In the genomic region with DNA sequence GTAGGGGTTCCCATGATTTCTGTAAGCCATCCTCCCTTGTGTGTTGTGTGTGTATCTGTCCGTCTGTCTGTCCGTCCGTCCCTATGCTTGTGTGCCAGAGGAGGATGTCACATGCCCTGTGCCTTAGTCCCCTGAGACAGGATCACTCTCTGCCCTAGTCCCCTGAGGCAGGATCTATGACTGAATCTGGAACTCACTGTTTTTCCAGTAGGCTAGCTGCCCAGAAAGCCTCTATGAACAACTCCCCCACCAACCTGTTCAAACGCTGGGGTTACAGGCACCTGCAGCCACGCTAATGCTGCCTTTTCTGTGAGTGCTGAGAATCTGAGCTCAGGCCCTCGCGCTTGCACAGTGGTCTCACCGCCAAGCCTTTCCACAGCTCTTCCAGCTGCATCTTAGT, we compare ENCODE assay signal across 8 mouse cellular contexts.
DNase-seq lines count a peak whose midpoint lies in the region; ATAC-seq and TF ChIP-seq lines count a peak whose summit lies in the region.

No protein-coding gene starts in this region.

- H3K9ac ChIP-seq in lung, embryonic 14.5 days: no peak overlapping the region
- no peak overlapping the region for H3K9ac ChIP-seq in hindbrain, embryonic 14.5 days
- no peak overlapping the region for H3K9ac ChIP-seq in neural tube, embryonic 15.5 days (replicated peaks)

- no peak overlapping the region for H3K4me3 ChIP-seq in heart, embryonic 10.5 days
- no peak overlapping the region for H3K4me3 ChIP-seq in lung, embryonic 14.5 days (ENCODE audit: low read depth, low read length)
- H3K4me3 ChIP-seq in lung, adult 2 months (replicated peaks; ENCODE audit: extremely low read depth, low read depth, low read length): no peak overlapping the region
- no peak overlapping the region for H3K4me3 ChIP-seq in hindbrain, embryonic 14.5 days (replicated peaks; ENCODE audit: low read length)
- no peak overlapping the region for H3K4me3 ChIP-seq in neural tube, embryonic 15.5 days (replicated peaks)

- no peak for TF ChIP-seq POLR2A in lung, adult 2 months (IDR thresholded peaks at IDR 0.05; ENCODE audit: borderline replicate concordance, extremely low read depth, low read depth, low read length)

- WGBS in heart, embryonic 10.5 days: 74% methylated on average over 8 of the region's 8 CpGs
- WGBS in lung, embryonic 14.5 days: 81% methylated on average over 8 of the region's 8 CpGs
- WGBS in lung, adult 2 months: 62% methylated on average over 8 of the region's 8 CpGs
- 77% methylated on average over 8 of the region's 8 CpGs for WGBS in hindbrain, embryonic 14.5 days
- 79% methylated on average over 8 of the region's 8 CpGs for WGBS in neural tube, embryonic 15.5 days

- H3K36me3 ChIP-seq in heart, embryonic 10.5 days: no peaks in the 10 kb centered on the region
- no peaks in the 10 kb centered on the region for H3K36me3 ChIP-seq in lung, embryonic 14.5 days (ENCODE audit: insufficient read depth)
- H3K36me3 ChIP-seq in hindbrain, embryonic 14.5 days (replicated peaks; ENCODE audit: control insufficient read depth, insufficient read depth): no peaks in the 10 kb centered on the region
- H3K36me3 ChIP-seq in neural tube, embryonic 15.5 days: no peaks in the 10 kb centered on the region

- H3K9me3 ChIP-seq in heart, embryonic 10.5 days: no peaks in the 10 kb centered on the region
- H3K9me3 ChIP-seq in lung, embryonic 14.5 days (ENCODE audit: low read depth, low read length): no peaks in the 10 kb centered on the region
- no peaks in the 10 kb centered on the region for H3K9me3 ChIP-seq in hindbrain, embryonic 14.5 days (ENCODE audit: control insufficient read depth, low read length)
- no peaks in the 10 kb centered on the region for H3K9me3 ChIP-seq in neural tube, embryonic 15.5 days (replicated peaks)

- TF ChIP-seq CTCF in lung, embryonic 14.5 days (IDR thresholded peaks at IDR 0.05; ENCODE audit: low read depth): no peak
- no peak for TF ChIP-seq CTCF in lung, adult 2 months (IDR thresholded peaks at IDR 0.05; ENCODE audit: insufficient read depth, low read length)

- no peak for ATAC-seq in lung, embryonic 14.5 days (ENCODE audit: insufficient read depth)
- ATAC-seq in hindbrain, embryonic 14.5 days (ENCODE audit: low FRiP score): no peak
- no peak for ATAC-seq in neural tube, embryonic 15.5 days (ENCODE audit: low FRiP score)

- DNase-seq in heart, embryonic 10.5 days (ENCODE audit: low spot score): no peak
- no peak for DNase-seq in heart, adult 9 months (ENCODE audit: low spot score in 2 of 2)
- DNase-seq in lung, embryonic 14.5 days: no peak
- DNase-seq in lung, adult 2 months: no peak
- DNase-seq in hindbrain, embryonic 14.5 days (ENCODE audit: low spot score): no peak
- DNase-seq in cerebellum, adult 9-10 months: no peak
- no peak for DNase-seq in embryo, embryonic 10 days (ENCODE audit: low spot score)

- H3K4me2 ChIP-seq in lung, embryonic 14.5 days: no peak overlapping the region
- H3K4me2 ChIP-seq in hindbrain, embryonic 14.5 days (replicated peaks): no peak overlapping the region
- no peak overlapping the region for H3K4me2 ChIP-seq in neural tube, embryonic 15.5 days

- peak overlapping the region; percentile 70; the same call in 1 of the 2 replicates for H3K27ac ChIP-seq in heart, embryonic 10.5 days
- peak overlapping the region; percentile 27; the same call in 1 of the 2 replicates for H3K27ac ChIP-seq in lung, embryonic 14.5 days (ENCODE audit: low read depth)
- peak overlapping the region; percentile 64 for H3K27ac ChIP-seq in hindbrain, embryonic 14.5 days
- peak overlapping the region; percentile 60 for H3K27ac ChIP-seq in neural tube, embryonic 15.5 days (replicated peaks)

- H3K27me3 ChIP-seq in heart, embryonic 10.5 days (ENCODE audit: insufficient read depth, poor library complexity, severe bottlenecking): no peaks in the 10 kb centered on the region
- H3K27me3 ChIP-seq in lung, embryonic 14.5 days (ENCODE audit: insufficient read depth, low read length): no peaks in the 10 kb centered on the region
- no peaks in the 10 kb centered on the region for H3K27me3 ChIP-seq in hindbrain, embryonic 14.5 days (ENCODE audit: control insufficient read depth, insufficient read depth, low read length)
- no peaks in the 10 kb centered on the region for H3K27me3 ChIP-seq in neural tube, embryonic 15.5 days (replicated peaks)

- H3K4me1 ChIP-seq in heart, embryonic 10.5 days: peaks cover 46% of the 10 kb centered on the region
- H3K4me1 ChIP-seq in lung, embryonic 14.5 days (ENCODE audit: insufficient read depth): peaks cover 23% of the 10 kb centered on the region
- H3K4me1 ChIP-seq in lung, adult 2 months (ENCODE audit: control insufficient read depth, insufficient read depth, low read length): peaks cover 34% of the 10 kb centered on the region
- H3K4me1 ChIP-seq in hindbrain, embryonic 14.5 days (replicated peaks; ENCODE audit: control insufficient read depth, insufficient read depth, low read length): peaks cover 18% of the 10 kb centered on the region
- peaks cover 48% of the 10 kb centered on the region for H3K4me1 ChIP-seq in neural tube, embryonic 15.5 days
